Mouse (Mus musculus) stomach, embryonic 15.5 days (tissue): ENCODE measurements around the gene S100a3. TPM values are rescaled to one million over a fixed set of nuclear protein-coding genes. Genes with fewer than 3 reads are reported as not detected.

Experiments used
- ATAC-seq: fragments of 200-750 bp; cut with Nextera tagmentation; 2 replicates; pipeline ENCODE4 v1.8.0; 2017; ENCODE audit warnings: low read depth, moderate number of reproducible peaks, moderate TSS enrichment; ENCODE audit not compliant: insufficient read depth, low FRiP score
- H3K27ac ChIP-seq: fragments of 300-500 bp; sonication (generic); 2 replicates; pipeline ENCODE4 v1.5.1; 2015; ENCODE audit warnings: mild to moderate bottlenecking, inconsistent platforms
- H3K27me3 ChIP-seq: fragments of 300-500 bp; sonication (generic); replicated peaks from 2 replicates; pipeline ENCODE4 v1.6.1; 2015; ENCODE audit warnings: inconsistent platforms
- H3K36me3 ChIP-seq: fragments of 300-500 bp; sonication (generic); 2 replicates; pipeline ENCODE4 v1.6.1; 2015; ENCODE audit warnings: inconsistent platforms
- H3K4me1 ChIP-seq: fragments of 300-500 bp; sonication (generic); 2 replicates; pipeline ENCODE4 v1.6.1; 2015; ENCODE audit warnings: inconsistent platforms
- H3K4me2 ChIP-seq: fragments of 300-500 bp; sonication (generic); 2 replicates; pipeline ENCODE4 v1.6.1; 2015; ENCODE audit warnings: mild to moderate bottlenecking, inconsistent platforms
- H3K4me3 ChIP-seq: fragments of 300-500 bp; sonication (generic); replicated peaks from 2 replicates; pipeline ENCODE4 v1.5.1; 2015; ENCODE audit warnings: inconsistent platforms
- H3K9ac ChIP-seq: fragments of 300-500 bp; sonication (generic); 2 replicates; pipeline ENCODE4 v1.6.1; 2015; ENCODE audit warnings: inconsistent platforms
- H3K9me3 ChIP-seq: fragments of 300-500 bp; sonication (generic); 2 replicates; pipeline ENCODE4 v1.6.1; 2016; ENCODE audit warnings: inconsistent platforms
- WGBS: fragments of 180-500 bp; shearing (Covaris S2); methylation state at CpG from one replicate; pipeline ENCODE4 v1.1.7; 2015; 5-methylcytosine and 5-hydroxymethylcytosine counted together
- polyA plus RNA-seq: library from polyadenylated mRNA; unstranded; fragments of >200 nt; fragmentation: Nextera tagmentation; extraction: Ambion mirVana; gene quantifications from 2 replicates; pipeline ENCODE4 v1.2.1, GENCODE M21; 2015

S100a3 gene
- polyA plus RNA-seq, 1 experiment from 2014 or later = 1.2 TPM

- no peaks in the 10 kb centered on the region for H3K9me3 ChIP-seq
- peaks cover 24% of the 10 kb centered on the region; the same call in 1 of the 2 replicates for H3K4me1 ChIP-seq
- ATAC-seq = no peak
- no peak within 1 kb of the TSS for H3K9ac ChIP-seq
- WGBS = 80% methylated on average over 8 of the region's 8 CpGs
- no peak within 1 kb of the TSS for H3K4me2 ChIP-seq
- no peak within 1 kb of the TSS for H3K4me3 ChIP-seq
- no peaks in the 10 kb centered on the region for H3K36me3 ChIP-seq
- no peaks in the 10 kb centered on the region for H3K27me3 ChIP-seq
- peak within 1 kb of the TSS; percentile 57; the same call in 1 of the 2 replicates for H3K27ac ChIP-seq
Observed at GRCm38 (mm10) chr3:90589947-90590346, 29.6 kb downstream of the S100a3 start, which contains the start of gene S100a2. Gene S100a2 (plus strand): TSS chr3:90590247.

GRCm38 (mm10) chr3:90594466-90594865 is 34.1 kb downstream of the S100a3 start:
- WGBS = 71% methylated on average over 1 of the region's 1 CpGs
- Histone ChIP-seq H3K4me2 (no peak overlapping the region), H3K27ac (no peak overlapping the region), H3K9me3 (no peaks in the 10 kb centered on the region), H3K4me3 (no peak overlapping the region), H3K27me3 (no peaks in the 10 kb centered on the region), H3K9ac (no peak overlapping the region), H3K36me3 (no peaks in the 10 kb centered on the region), H3K4me1 (no peaks in the 10 kb centered on the region)
- ATAC-seq = no peak

- Histone ChIP-seq H3K36me3 (no peaks in the 10 kb centered on the region), H3K4me3 (no peak overlapping the region), H3K4me1 (no peaks in the 10 kb centered on the region), H3K4me2 (no peak overlapping the region), H3K27me3 (no peaks in the 10 kb centered on the region), H3K9me3 (no peaks in the 10 kb centered on the region), H3K9ac (no peak overlapping the region), H3K27ac (no peak overlapping the region)
- no peak for ATAC-seq
- WGBS = 54% methylated on average over 5 of the region's 5 CpGs
Observed at GRCm38 (mm10) chr3:90595556-90595955, 35.2 kb downstream of the S100a3 start.

GRCm38 (mm10) chr3:90596810-90597209 is 36.4 kb downstream of the S100a3 start:
- no peak overlapping the region for H3K4me2 ChIP-seq
- H3K4me1 ChIP-seq = no peaks in the 10 kb centered on the region
- no peaks in the 10 kb centered on the region for H3K36me3 ChIP-seq
- ATAC-seq = no peak
- no peak overlapping the region for H3K27ac ChIP-seq
- WGBS = 94% methylated on average over 6 of the region's 6 CpGs
- no peak overlapping the region for H3K4me3 ChIP-seq
- no peaks in the 10 kb centered on the region for H3K9me3 ChIP-seq
- no peak overlapping the region for H3K9ac ChIP-seq
- no peaks in the 10 kb centered on the region for H3K27me3 ChIP-seq

- no peak for ATAC-seq
- Histone ChIP-seq H3K27me3 (no peaks in the 10 kb centered on the region), H3K36me3 (no peaks in the 10 kb centered on the region), H3K4me2 (no peak overlapping the region), H3K9me3 (no peaks in the 10 kb centered on the region), H3K27ac (no peak overlapping the region), H3K4me1 (no peaks in the 10 kb centered on the region), H3K9ac (no peak overlapping the region), H3K4me3 (no peak overlapping the region)
- WGBS = 31% methylated on average over 6 of the region's 6 CpGs
Observed at GRCm38 (mm10) chr3:90597736-90598135, 37.4 kb downstream of the S100a3 start.

- Histone ChIP-seq H3K9me3 (no peaks in the 10 kb centered on the region), H3K9ac (no peak overlapping the region), H3K4me1 (peaks cover 2% of the 10 kb centered on the region; the same call in 1 of the 2 replicates), H3K4me3 (no peak overlapping the region), H3K4me2 (no peak overlapping the region), H3K27me3 (no peaks in the 10 kb centered on the region), H3K27ac (no peak overlapping the region), H3K36me3 (no peaks in the 10 kb centered on the region)
- 77% methylated on average over 4 of the region's 4 CpGs for WGBS
- ATAC-seq = no peak
Observed at GRCm38 (mm10) chr3:90598212-90598611, 37.8 kb downstream of the S100a3 start.

- Histone ChIP-seq H3K27me3 (no peaks in the 10 kb centered on the region), H3K4me1 (peaks cover 13% of the 10 kb centered on the region), H3K9me3 (no peaks in the 10 kb centered on the region), H3K4me2 (no peak overlapping the region), H3K36me3 (no peaks in the 10 kb centered on the region), H3K27ac (0 out of 2 replicates have a peak overlapping the region, but pooled peaks have one; percentile 0), H3K9ac (no peak overlapping the region), H3K4me3 (no peak overlapping the region)
- ATAC-seq = no peak
- 69% methylated on average over 3 of the region's 3 CpGs for WGBS
Observed at GRCm38 (mm10) chr3:90599401-90599800, 39.0 kb downstream of the S100a3 start.

GRCm38 (mm10) chr3:90600036-90600435 is 39.7 kb downstream of the S100a3 start:
- H3K4me1 ChIP-seq = peaks cover 18% of the 10 kb centered on the region
- no peaks in the 10 kb centered on the region for H3K9me3 ChIP-seq
- no peak overlapping the region for H3K27ac ChIP-seq
- WGBS = 87% methylated on average over 6 of the region's 6 CpGs
- no peak overlapping the region for H3K9ac ChIP-seq
- no peak overlapping the region for H3K4me3 ChIP-seq
- ATAC-seq = no peak
- H3K27me3 ChIP-seq = no peaks in the 10 kb centered on the region
- H3K4me2 ChIP-seq = no peak overlapping the region
- H3K36me3 ChIP-seq = no peaks in the 10 kb centered on the region

GRCm38 (mm10) chr3:90600458-90601195 is 40.2 kb downstream of the S100a3 start:
- H3K4me2 ChIP-seq = no peak overlapping the region
- H3K9ac ChIP-seq = no peak overlapping the region
- H3K36me3 ChIP-seq = no peaks in the 10 kb centered on the region
- H3K27ac ChIP-seq = no peak overlapping the region
- H3K27me3 ChIP-seq = no peaks in the 10 kb centered on the region
- 78% methylated on average over 8 of the region's 8 CpGs for WGBS
- H3K9me3 ChIP-seq = no peaks in the 10 kb centered on the region
- H3K4me1 ChIP-seq = peaks cover 22% of the 10 kb centered on the region
- ATAC-seq = no peak
- no peak overlapping the region for H3K4me3 ChIP-seq

GRCm38 (mm10) chr3:90601486-90602110 is 41.2 kb downstream of the S100a3 start, which contains the start of gene Gm42674:
Gene Gm42674 (plus strand): TSS chr3:90601904.
- no peak for ATAC-seq
- H3K36me3 ChIP-seq = no peaks in the 10 kb centered on the region
- H3K9ac ChIP-seq = no peak within 1 kb of the TSS
- H3K4me3 ChIP-seq = no peak within 1 kb of the TSS
- WGBS = 74% methylated on average over 11 of the region's 11 CpGs
- no peaks in the 10 kb centered on the region for H3K27me3 ChIP-seq
- no peak within 1 kb of the TSS for H3K4me2 ChIP-seq
- H3K27ac ChIP-seq = no peak within 1 kb of the TSS
- peaks cover 22% of the 10 kb centered on the region for H3K4me1 ChIP-seq
- no peaks in the 10 kb centered on the region for H3K9me3 ChIP-seq

- Histone ChIP-seq H3K27ac (peak within 1 kb of the TSS; percentile 88), H3K4me2 (no peak within 1 kb of the TSS), H3K4me3 (no peak within 1 kb of the TSS), H3K9ac (no peak within 1 kb of the TSS), H3K36me3 (no peaks in the 10 kb centered on the region), H3K4me1 (peaks cover 22% of the 10 kb centered on the region), H3K27me3 (no peaks in the 10 kb centered on the region), H3K9me3 (no peaks in the 10 kb centered on the region)
- WGBS = 33% methylated on average over 3 of the region's 3 CpGs
- ATAC-seq = no peak
Observed at GRCm38 (mm10) chr3:90603623-90604022, 43.2 kb downstream of the S100a3 start, which contains the start of gene S100a4. Gene S100a4 (plus strand): TSS chr3:90603771.

GRCm38 (mm10) chr3:90604416-90604815 is 44.0 kb downstream of the S100a3 start:
- 24% methylated on average over 4 of the region's 4 CpGs for WGBS
- Histone ChIP-seq H3K27ac (peak overlapping the region; percentile 88), H3K9ac (no peak overlapping the region)

More at GRCm38 (mm10) chr3:90604416-90604815, 44.0 kb downstream of the S100a3 start:
- Histone ChIP-seq H3K27me3 (no peaks in the 10 kb centered on the region), H3K36me3 (no peaks in the 10 kb centered on the region), H3K4me3 (no peak overlapping the region), H3K4me1 (peaks cover 22% of the 10 kb centered on the region), H3K4me2 (no peak overlapping the region), H3K9me3 (no peaks in the 10 kb centered on the region)
- peak; percentile 75 for ATAC-seq
